24 mouse cellular contexts compared by ENCODE assay signal in genomic region chr2:122364352-122364944, GRCm38 (mm10). TPM values are rescaled to one million over a fixed set of nuclear protein-coding genes. Genes with fewer than 3 reads are reported as not detected.
DNase-seq lines count a peak whose midpoint lies in the region; ATAC-seq and TF ChIP-seq lines count a peak whose summit lies in the region.
"Had no signal": no experiment of that assay in that cellular context is flagged by ENCODE, and none has a peak within 500 bp of the region (broad histone marks: within the 10 kb centered on the region; RNA-seq: fewer than 3 reads in every experiment).

No protein-coding gene starts in this region.

- peak; percentile 84 for ATAC-seq in liver, embryonic 16.5 days (ENCODE audit: low read depth)
- no peak for ATAC-seq in hindbrain, embryonic 14.5 days (ENCODE audit: low FRiP score)
- ATAC-seq: activated CD4-positive, CD25-positive, alpha-beta regulatory T cell, adult 4 months; forebrain, embryonic 15.5 days; Patski had no signal

- peaks cover 52% of the 10 kb centered on the region for H3K36me3 ChIP-seq in erythroblast, embryonic 14.5 days (ENCODE audit: control insufficient read depth)
- H3K36me3 ChIP-seq in liver, embryonic 16.5 days (ENCODE audit: control insufficient read depth, insufficient read depth), result 0 out of 2 replicates have a peak, but pooled peaks cover 5% of the 10 kb centered on the region
- H3K36me3 ChIP-seq in midbrain, embryonic 10.5 days, result peaks cover 60% of the 10 kb centered on the region
- H3K36me3 ChIP-seq in hindbrain, embryonic 14.5 days (replicated peaks; ENCODE audit: control insufficient read depth, insufficient read depth), result 0 out of 2 replicates have a peak, but pooled peaks cover 3% of the 10 kb centered on the region
- H3K36me3 ChIP-seq: heart, embryonic 15.5 days had no signal

- no peak for TF ChIP-seq CTCF in bone marrow, adult 2 months (IDR thresholded peaks at IDR 0.05; ENCODE audit: control insufficient read depth, insufficient read depth, low read length)

- WGBS in bone marrow, adult 2 months, result 73% methylated on average over 3 of the region's 3 CpGs
- WGBS in liver, embryonic 16.5 days (ENCODE audit: insufficient replicate concordance), result 63% methylated on average over 3 of the region's 3 CpGs
- 95% methylated on average over 3 of the region's 3 CpGs for WGBS in midbrain, embryonic 10.5 days
- WGBS in hindbrain, embryonic 14.5 days, result 84% methylated on average over 3 of the region's 3 CpGs

- H3K27ac ChIP-seq in bone marrow, adult 2 months (ENCODE audit: control insufficient read depth, insufficient read depth, low read depth, low read length, poor library complexity), result peak overlapping the region; percentile 24
- H3K27ac ChIP-seq in liver, embryonic 16.5 days (ENCODE audit: low read length), result peak overlapping the region; percentile 82
- H3K27ac ChIP-seq in midbrain, embryonic 10.5 days (replicated peaks), result no peak overlapping the region
- H3K27ac ChIP-seq in hindbrain, embryonic 14.5 days, result no peak overlapping the region
- H3K27ac ChIP-seq: forebrain, embryonic 15.5 days; gastrocnemius, adult 2 months; heart, embryonic 15.5 days; hindbrain, embryonic 10.5 days; limb, embryonic 15.5 days; midbrain, embryonic 12.5 days had no signal

- H3K4me3 ChIP-seq in bone marrow, adult 2 months (replicated peaks; ENCODE audit: control insufficient read depth, low read depth, low read length), result no peak overlapping the region
- H3K4me3 ChIP-seq in erythroblast, embryonic 14.5 days (replicated peaks), result peak overlapping the region; percentile 33
- no peak overlapping the region for H3K4me3 ChIP-seq in liver, embryonic 16.5 days (ENCODE audit: low read depth, low read length)
- no peak overlapping the region for H3K4me3 ChIP-seq in midbrain, embryonic 10.5 days
- H3K4me3 ChIP-seq in hindbrain, embryonic 14.5 days (replicated peaks; ENCODE audit: low read length), result no peak overlapping the region
- H3K4me3 ChIP-seq: forebrain, embryonic 15.5 days; gastrocnemius, adult 2 months; heart, embryonic 15.5 days; hindbrain, embryonic 10.5 days; limb, embryonic 15.5 days; midbrain, embryonic 12.5 days had no signal

- peaks cover 6% of the 10 kb centered on the region for H3K4me1 ChIP-seq in bone marrow, adult 2 months (ENCODE audit: control insufficient read depth, insufficient read depth, low read length)
- peaks cover 73% of the 10 kb centered on the region for H3K4me1 ChIP-seq in erythroblast, embryonic 14.5 days (ENCODE audit: control insufficient read depth)
- H3K4me1 ChIP-seq in liver, embryonic 16.5 days (ENCODE audit: control insufficient read depth, low read depth, low read length), result peaks cover 43% of the 10 kb centered on the region
- H3K4me1 ChIP-seq in midbrain, embryonic 10.5 days, result peaks cover 36% of the 10 kb centered on the region
- H3K4me1 ChIP-seq in hindbrain, embryonic 14.5 days (replicated peaks; ENCODE audit: control insufficient read depth, insufficient read depth, low read length), result peaks cover 30% of the 10 kb centered on the region

- H3K9ac ChIP-seq in liver, embryonic 16.5 days (ENCODE audit: low read depth, low read length), result peak overlapping the region; percentile 30; the same call in 1 of the 2 replicates
- no peak overlapping the region for H3K9ac ChIP-seq in hindbrain, embryonic 14.5 days
- H3K9ac ChIP-seq: forebrain, embryonic 15.5 days; heart, embryonic 15.5 days; limb, embryonic 15.5 days; midbrain, embryonic 12.5 days had no signal

- no peak for TF ChIP-seq POLR2A in bone marrow, adult 2 months (IDR thresholded peaks at IDR 0.05; ENCODE audit: borderline replicate concordance, control insufficient read depth, low read depth, low read length)

- H3K4me2 ChIP-seq in liver, embryonic 16.5 days (ENCODE audit: low read depth, low read length), result peak overlapping the region; percentile 32
- no peak overlapping the region for H3K4me2 ChIP-seq in hindbrain, embryonic 14.5 days (replicated peaks)
- H3K4me2 ChIP-seq: forebrain, embryonic 15.5 days; heart, embryonic 15.5 days; limb, embryonic 15.5 days; midbrain, embryonic 12.5 days had no signal

- DNase-seq in cerebellum, adult 8-10 months, result peak; percentile 30
- no peak for DNase-seq in cerebellum, adult 11 months
- no peak for DNase-seq in midbrain, embryonic 10.5 days (ENCODE audit: low spot score)
- DNase-seq in frontal cortex, postnatal 14 days (ENCODE audit: low spot score in 2 of 2), result no peak
- no peak for DNase-seq in hindbrain, embryonic 14.5 days (ENCODE audit: low spot score)
- DNase-seq: adrenal gland, postnatal 36 days; B cell, adult 2 months; gastrocnemius, adult 2 months; heart, adult 11 months; kidney, adult 9 months; kidney, postnatal 4 days; lung, postnatal 10 days; retina, postnatal 1 day; right cerebral cortex, postnatal 4 days had no signal

- H3K9me3 ChIP-seq in erythroblast, embryonic 14.5 days (ENCODE audit: control insufficient read depth, low read length), result no peaks in the 10 kb centered on the region
- H3K9me3 ChIP-seq in liver, embryonic 16.5 days (replicated peaks; ENCODE audit: control insufficient read depth, low read length), result no peaks in the 10 kb centered on the region
- no peaks in the 10 kb centered on the region for H3K9me3 ChIP-seq in midbrain, embryonic 10.5 days (replicated peaks)
- no peaks in the 10 kb centered on the region for H3K9me3 ChIP-seq in hindbrain, embryonic 14.5 days (ENCODE audit: control insufficient read depth, low read length)
- H3K9me3 ChIP-seq: forebrain, embryonic 15.5 days; heart, embryonic 15.5 days; hindbrain, embryonic 10.5 days; limb, embryonic 15.5 days; midbrain, embryonic 12.5 days had no signal

- H3K27me3 ChIP-seq in erythroblast, embryonic 14.5 days (ENCODE audit: control insufficient read depth), result no peaks in the 10 kb centered on the region
- no peaks in the 10 kb centered on the region for H3K27me3 ChIP-seq in liver, embryonic 16.5 days (ENCODE audit: control insufficient read depth, insufficient read depth, low read depth, low read length)
- 0 out of 2 replicates have a peak, but pooled peaks cover 2% of the 10 kb centered on the region for H3K27me3 ChIP-seq in midbrain, embryonic 10.5 days (ENCODE audit: low read depth, poor library complexity, severe bottlenecking)
- H3K27me3 ChIP-seq in hindbrain, embryonic 14.5 days (ENCODE audit: control insufficient read depth, insufficient read depth, low read length), result no peaks in the 10 kb centered on the region
- H3K27me3 ChIP-seq: forebrain, embryonic 15.5 days; heart, embryonic 15.5 days; limb, embryonic 15.5 days; midbrain, embryonic 12.5 days; Patski had no signal

RNA-seq across cellular contexts. Expression of gene Shf, which starts 4.5 kb away (rescaled TPM):
- 9.6 and 14.7 TPM in 2 replicates for polyA plus RNA-seq in bone marrow, adult 2 months (2011; ENCODE audit: insufficient read depth, insufficient read length, low replicate concordance, missing spikeins)
- 6.6 and 7.5 TPM in 2 replicates for polyA plus RNA-seq in erythroblast, embryonic 14.5 days (2012)
- 0.89 and 1.3 TPM in 2 replicates for polyA plus RNA-seq in liver, embryonic 16.5 days (2015; fragmentation: Nextera tagmentation; extraction: Ambion mirVana)
- polyA plus RNA-seq in midbrain, embryonic 10.5 days (2016; fragmentation: Nextera tagmentation; extraction: Ambion mirVana), result 5.8 and 7.9 TPM in 2 replicates
- 17.9 and 19.2 TPM in 2 replicates for polyA plus RNA-seq in hindbrain, embryonic 14.5 days (2014; fragmentation: Nextera tagmentation; extraction: Ambion mirVana)

RNA-seq across cellular contexts. Expression of gene Duox1, which starts 49.0 kb away (rescaled TPM):
- polyA plus RNA-seq in bone marrow, adult 2 months (2011; ENCODE audit: insufficient read depth, insufficient read length, low replicate concordance, missing spikeins), result not detected in 2 replicates
- not detected in 2 replicates for polyA plus RNA-seq in erythroblast, embryonic 14.5 days (2012)
- polyA plus RNA-seq in liver, embryonic 16.5 days (2015; fragmentation: Nextera tagmentation; extraction: Ambion mirVana), result not detected in 2 replicates
- 0.02 TPM in 2 replicates for polyA plus RNA-seq in midbrain, embryonic 10.5 days (2016; fragmentation: Nextera tagmentation; extraction: Ambion mirVana)
- 0.04 and 0.12 TPM in 2 replicates for polyA plus RNA-seq in hindbrain, embryonic 14.5 days (2014; fragmentation: Nextera tagmentation; extraction: Ambion mirVana)
- polyA plus RNA-seq: activated CD4-positive, CD25-positive, alpha-beta regulatory T cell, adult 4 months had no signal

RNA-seq across cellular contexts. Expression of gene Duoxa1, which starts 50.9 kb away (rescaled TPM):
- polyA plus RNA-seq in bone marrow, adult 2 months (2011; ENCODE audit: insufficient read depth, insufficient read length, low replicate concordance, missing spikeins), result not detected in 2 replicates
- polyA plus RNA-seq in erythroblast, embryonic 14.5 days (2012), result not detected in 2 replicates
- polyA plus RNA-seq in liver, embryonic 16.5 days (2015; fragmentation: Nextera tagmentation; extraction: Ambion mirVana), result 0.05 TPM in 1 of 2 replicates, not detected in the other
- polyA plus RNA-seq in midbrain, embryonic 10.5 days (2016; fragmentation: Nextera tagmentation; extraction: Ambion mirVana), result not detected in 2 replicates
- polyA plus RNA-seq in hindbrain, embryonic 14.5 days (2014; fragmentation: Nextera tagmentation; extraction: Ambion mirVana), result 0.16 and 0.31 TPM in 2 replicates
- polyA plus RNA-seq: forebrain, embryonic 15.5 days; heart, embryonic 15.5 days; hindbrain, embryonic 10.5 days had no signal

Comparison
In these comparisons a context has a peak if more than half of its experiments do, and no peak if none do; other contexts are left out.
1. H3K27ac ChIP-seq: peak in bone marrow, adult 2 months (single experiment) and liver, embryonic 16.5 days (single experiment); none in midbrain, embryonic 10.5 days (single experiment) and hindbrain, embryonic 14.5 days (single experiment).